Mouse (Mus musculus) layer of hippocampus, adult 9-11 months (tissue): ENCODE results near the gene Leo1.
A peak's percentile ranks its signal among the peaks of the same experiment; 100 is the strongest.
"Not testable (repeated sequence)": the region's sequence is repeated elsewhere in the genome, so short reads cannot be mapped to it uniquely, and the experiment has no call there.

Source experiments
- DNase-seq: peaks from one replicate; pipeline ENCODE4 v3.0.0; 2022

Leo1 gene

GRCm38 (mm10) chr9:75477212-75477611, 35.9 kb downstream of the Leo1 start:
- no peak for DNase-seq

- DNase-seq: peak; percentile 61
Observed at GRCm38 (mm10) chr9:75479106-75479725, 37.9 kb downstream of the Leo1 start.

GRCm38 (mm10) chr9:75480536-75481075, 39.3 kb downstream of the Leo1 start:
- DNase-seq: no peak

GRCm38 (mm10) chr9:75485231-75485630, 43.9 kb downstream of the Leo1 start:
- DNase-seq: no peak

GRCm38 (mm10) chr9:75488255-75488654, 46.9 kb downstream of the Leo1 start:
- DNase-seq: not testable (repeated sequence)

- peak; percentile 15 for DNase-seq
Observed at GRCm38 (mm10) chr9:75494407-75495005, 53.2 kb downstream of the Leo1 start.

GRCm38 (mm10) chr9:75495945-75496344, 54.6 kb downstream of the Leo1 start:
- no peak for DNase-seq

GRCm38 (mm10) chr9:75498571-75498970, 57.2 kb downstream of the Leo1 start:
- DNase-seq: no peak

GRCm38 (mm10) chr9:75504311-75504710, 63.0 kb downstream of the Leo1 start:
- peak; percentile 55 for DNase-seq

- DNase-seq: no peak
Observed at GRCm38 (mm10) chr9:75511236-75511939, 70.1 kb downstream of the Leo1 start.

- peak; percentile 59 for DNase-seq
Observed at GRCm38 (mm10) chr9:75515464-75516113, 74.3 kb downstream of the Leo1 start.
